Mouse (Mus musculus): ENCODE data around the gene Cacna1i. TPM values are rescaled to one million over a fixed set of nuclear protein-coding genes. Genes with fewer than 3 reads are reported as not detected.

The Cacna1i gene
- polyA plus RNA-seq, 1 experiment from 2014 or later, result 0.03 TPM

DNA sequence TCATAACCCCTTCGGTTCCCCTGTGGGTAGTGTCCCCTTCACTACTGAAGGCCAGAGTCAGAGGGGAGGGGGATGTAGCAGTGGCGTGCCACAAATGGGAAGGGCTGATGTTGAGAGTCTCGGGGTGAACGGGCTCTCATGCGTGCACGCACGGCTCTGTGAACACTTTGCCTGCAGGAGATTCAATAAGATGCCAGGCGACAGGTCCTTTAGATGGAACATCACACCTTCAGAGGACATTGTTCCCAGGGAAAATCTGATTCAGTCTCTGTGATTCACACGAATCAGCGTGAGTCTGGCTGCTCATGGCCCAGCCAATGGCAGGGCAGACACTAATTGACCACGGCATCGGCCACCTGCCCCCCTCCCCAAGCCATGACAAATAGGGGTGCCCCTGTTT lies 17.1 kb downstream of the Cacna1i start:
- ATAC-seq (no peak), DNase-seq (ENCODE audit: low read depth, low spot score) (no peak)
- ChIA-PET CTCF (no interaction called here), POLR2A (no interaction called here)
- no peak for TF ChIP-seq CTCF (IDR thresholded peaks at IDR 0.05)
- in situ Hi-C loops (cut with MboI; ENCODE audit: low pct_unique_long_range_greater_than_20kb), result no loop called here
- peaks cover 6% of the 10 kb centered on the region for H3K27me3 ChIP-seq

- no peak for DNase-seq (ENCODE audit: low read depth, low spot score)
- H3K27me3 ChIP-seq, result peaks cover 6% of the 10 kb centered on the region
- in situ Hi-C loops (cut with MboI; ENCODE audit: low pct_unique_long_range_greater_than_20kb), result no loop called here
- ATAC-seq, result no peak
- ChIA-PET POLR2A (no interaction called here), CTCF (no interaction called here)
- TF ChIP-seq CTCF (IDR thresholded peaks at IDR 0.05), result no peak
Observed at GRCm38 (mm10) chr15:80306146-80306545, 19.1 kb downstream of the Cacna1i start.

DNA sequence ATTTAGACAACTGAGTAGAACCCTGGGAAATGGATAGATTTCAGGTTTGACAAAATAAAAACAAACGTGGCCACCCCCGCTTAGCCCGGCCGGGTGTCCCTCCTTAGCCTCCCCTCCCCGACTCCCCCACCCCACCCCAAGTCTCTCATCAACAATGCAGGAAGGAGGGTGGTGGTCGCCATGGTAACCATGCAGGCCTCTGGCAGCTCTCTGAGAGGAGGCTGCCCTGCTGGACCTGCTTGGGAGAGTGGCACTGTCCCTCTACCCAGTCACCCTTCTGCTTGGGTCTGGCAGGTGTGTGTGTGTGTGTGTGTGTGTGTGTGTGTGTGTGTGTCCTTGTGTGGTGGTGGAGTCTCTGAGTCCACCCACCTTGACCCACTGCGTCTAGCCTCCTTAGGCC lies 27.7 kb downstream of the Cacna1i start:
- TF ChIP-seq CTCF (IDR thresholded peaks at IDR 0.05), result no peak
- H3K27me3 ChIP-seq, result peaks cover 2% of the 10 kb centered on the region
- in situ Hi-C loops (cut with MboI; ENCODE audit: low pct_unique_long_range_greater_than_20kb), result no loop called here
- DNase-seq (ENCODE audit: low read depth, low spot score) (no peak), ATAC-seq (no peak)
- CTCF ChIA-PET, result no interaction called here
- POLR2A ChIA-PET, result interaction anchor here (0.7 kb wide), 1 partner anchor 323 kb away, joined by 3 read pairs; no protein-coding TSS in a partner anchor

GRCm38 (mm10) chr15:80316966-80317634 lies 30.1 kb downstream of the Cacna1i start:
- H3K27me3 ChIP-seq, result peaks cover 3% of the 10 kb centered on the region
- CTCF ChIA-PET, result no interaction called here
- ATAC-seq, result no peak
- in situ Hi-C loops (cut with MboI; ENCODE audit: low pct_unique_long_range_greater_than_20kb), result no loop called here
- DNase-seq (ENCODE audit: low read depth, low spot score), result no peak
- POLR2A ChIA-PET, result no interaction called here
- TF ChIP-seq CTCF (IDR thresholded peaks at IDR 0.05), result no peak

- H3K27me3 ChIP-seq, result peaks cover 8% of the 10 kb centered on the region
- ATAC-seq, result no peak
- in situ Hi-C loops (cut with MboI; ENCODE audit: low pct_unique_long_range_greater_than_20kb), result no loop called here
- ChIA-PET CTCF (no interaction called here), POLR2A (no interaction called here)
- no peak for DNase-seq (ENCODE audit: low read depth, low spot score)
- TF ChIP-seq CTCF (IDR thresholded peaks at IDR 0.05), result no peak
Observed at GRCm38 (mm10) chr15:80317841-80318530, 30.9 kb downstream of the Cacna1i start.

DNA sequence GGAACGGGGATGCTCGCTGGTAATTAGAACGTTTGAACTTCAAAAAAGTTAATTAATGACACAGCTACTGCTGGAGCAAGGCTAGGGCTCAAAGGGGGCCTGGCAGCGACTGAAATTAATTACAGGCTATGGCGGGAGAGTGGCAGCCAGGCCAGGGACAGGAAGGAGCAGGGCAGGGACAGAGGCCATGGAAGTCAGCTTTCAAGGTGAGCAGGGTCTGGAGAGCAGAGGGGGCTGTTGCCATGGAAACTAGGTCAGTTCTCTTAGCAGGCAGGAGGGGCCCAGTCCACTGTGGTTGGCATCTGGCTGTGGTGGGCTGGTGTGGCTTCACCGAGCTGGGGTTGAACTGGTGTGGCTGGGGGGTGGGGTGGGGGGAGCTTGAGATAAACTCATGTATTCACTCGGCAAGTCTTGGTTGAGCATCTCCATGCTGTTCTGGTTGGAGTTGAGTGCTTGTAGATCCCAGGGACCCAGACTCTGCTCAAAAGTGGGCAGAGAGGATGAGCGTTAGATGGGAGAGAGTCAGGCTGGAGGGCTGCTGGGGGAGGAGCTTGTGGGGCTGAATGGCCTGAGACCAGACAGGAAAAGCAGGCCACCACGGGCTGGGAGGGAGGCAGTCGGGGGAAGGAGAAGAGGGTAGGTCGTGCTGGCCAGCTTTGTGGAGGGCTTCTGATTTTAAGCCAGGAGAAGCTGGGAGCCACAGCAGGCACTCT lies 31.7 kb downstream of the Cacna1i start:
- ChIA-PET POLR2A (no interaction called here), CTCF (interaction anchor here (0.9 kb wide), 1 partner anchor 53 kb away, joined by 3 read pairs; no protein-coding TSS in a partner anchor)
- TF ChIP-seq CTCF (IDR thresholded peaks at IDR 0.05), result no peak
- in situ Hi-C loops (cut with MboI; ENCODE audit: low pct_unique_long_range_greater_than_20kb), result no loop called here
- ATAC-seq (no peak), DNase-seq (ENCODE audit: low read depth, low spot score) (no peak)
- peaks cover 8% of the 10 kb centered on the region for H3K27me3 ChIP-seq

DNA sequence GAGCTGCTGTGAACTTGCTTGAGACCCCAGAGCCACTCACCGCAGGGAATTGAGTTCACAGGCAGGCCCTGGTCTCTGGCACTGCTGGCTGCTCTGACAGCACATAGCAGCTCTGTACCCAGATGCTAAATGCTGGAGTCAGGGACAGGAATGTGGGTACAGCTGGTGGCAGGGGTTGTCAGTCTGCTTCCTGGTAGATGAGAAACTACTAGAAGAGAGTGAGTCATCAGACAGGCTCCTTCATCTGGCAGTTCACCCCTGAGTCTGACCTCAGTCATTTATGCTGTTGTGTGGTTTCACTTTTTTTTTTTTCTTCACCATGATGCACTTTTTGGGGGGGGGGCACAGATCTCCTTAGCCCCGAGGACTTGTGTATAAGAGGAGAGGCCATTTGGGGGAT lies 32.3 kb downstream of the Cacna1i start:
- CTCF ChIA-PET, result interaction anchor here (0.9 kb wide), 1 partner anchor 54 kb away, joined by 3 read pairs; no protein-coding TSS in a partner anchor
- DNase-seq (ENCODE audit: low read depth, low spot score) (no peak), ATAC-seq (no peak)

GRCm38 (mm10) chr15:80319921-80320320 lies 32.9 kb downstream of the Cacna1i start:
- H3K27me3 ChIP-seq, result peaks cover 5% of the 10 kb centered on the region
- ATAC-seq (no peak), DNase-seq (ENCODE audit: low read depth, low spot score) (no peak)
- ChIA-PET CTCF (interaction anchor here (0.9 to 1.0 kb wide), 2 partner anchors 20 to 55 kb away, joined by 3 read pairs; no protein-coding TSS in a partner anchor), POLR2A (no interaction called here)
- in situ Hi-C loops (cut with MboI; ENCODE audit: low pct_unique_long_range_greater_than_20kb), result no loop called here
- TF ChIP-seq CTCF (IDR thresholded peaks at IDR 0.05), result no peak

More for the DNA sequence above, 32.3 kb downstream of the Cacna1i start:
- in situ Hi-C loops (cut with MboI; ENCODE audit: low pct_unique_long_range_greater_than_20kb), result no loop called here
- POLR2A ChIA-PET, result no interaction called here
- TF ChIP-seq CTCF (IDR thresholded peaks at IDR 0.05), result no peak
- peaks cover 5% of the 10 kb centered on the region for H3K27me3 ChIP-seq

GRCm38 (mm10) chr15:80325207-80325606 lies 38.2 kb downstream of the Cacna1i start:
- DNase-seq (ENCODE audit: low read depth, low spot score) (no peak), ATAC-seq (no peak)
- peaks cover 5% of the 10 kb centered on the region for H3K27me3 ChIP-seq
- in situ Hi-C loops (cut with MboI; ENCODE audit: low pct_unique_long_range_greater_than_20kb), result no loop called here
- POLR2A ChIA-PET, result no interaction called here
- TF ChIP-seq CTCF (IDR thresholded peaks at IDR 0.05), result no peak
- CTCF ChIA-PET, result no interaction called here

DNA sequence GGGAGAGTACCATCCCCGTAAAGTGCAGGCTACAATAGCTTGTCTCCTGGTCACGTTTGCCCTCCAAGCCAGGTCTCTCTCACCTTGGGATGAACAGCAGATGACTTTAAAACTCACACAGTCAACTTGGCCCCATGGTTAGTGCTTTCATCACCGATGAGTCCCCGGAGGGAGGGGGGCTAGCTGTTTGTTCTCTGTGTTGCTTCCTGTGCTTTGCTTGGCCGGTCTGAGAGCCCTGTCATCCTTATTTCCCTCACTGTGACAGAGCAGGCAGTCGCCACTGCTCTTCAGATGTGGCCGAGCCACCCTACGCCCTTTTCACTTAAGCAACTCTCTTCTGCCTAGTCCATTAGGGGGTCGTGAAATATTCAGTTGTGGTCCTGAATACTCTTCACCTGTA lies 38.7 kb downstream of the Cacna1i start:
- POLR2A ChIA-PET, result no interaction called here
- CTCF ChIA-PET, result no interaction called here
- ATAC-seq (no peak), DNase-seq (ENCODE audit: low read depth, low spot score) (no peak)
- TF ChIP-seq CTCF (IDR thresholded peaks at IDR 0.05), result no peak
- peaks cover 5% of the 10 kb centered on the region for H3K27me3 ChIP-seq
- in situ Hi-C loops (cut with MboI; ENCODE audit: low pct_unique_long_range_greater_than_20kb), result no loop called here

- in situ Hi-C loops (cut with MboI; ENCODE audit: low pct_unique_long_range_greater_than_20kb), result no loop called here
- no peak for DNase-seq (ENCODE audit: low read depth, low spot score)
- no peak for TF ChIP-seq CTCF (IDR thresholded peaks at IDR 0.05)
- H3K27me3 ChIP-seq, result peaks cover 5% of the 10 kb centered on the region
- POLR2A ChIA-PET, result no interaction called here
- ATAC-seq, result no peak
- CTCF ChIA-PET, result no interaction called here
Observed at GRCm38 (mm10) chr15:80326947-80327346, 39.9 kb downstream of the Cacna1i start.

Measured in Patski (cell line).